Mouse (Mus musculus) kidney, postnatal 10 days (tissue): ENCODE data around the gene Gp6.
A peak's percentile ranks its signal among the peaks of the same experiment; 100 is the strongest.
"Not testable (repeated sequence)": the region's sequence is repeated elsewhere in the genome, so short reads cannot be mapped to it uniquely, and the experiment has no call there.

Experiments
- DNase-seq: peaks from one replicate; pipeline ENCODE4 v3.0.0; 2021; ENCODE audit warnings: mixed read lengths

Gene Gp6

GRCm38 (mm10) chr7:4397730-4398129 lies at the start of gene Gp6:
TSS of gene Gp6 (minus strand) at chr7:4397744.
- no peak for DNase-seq

- no peak for DNase-seq
These were observed 49.6 kb upstream of the Gp6 start for GRCm38 (mm10) chr7:4447138-4447537.

- peak; percentile 92 for DNase-seq
These were observed 47.8 kb upstream of the Gp6 start, which contains the start of gene Rdh13 for GRCm38 (mm10) chr7:4445216-4445791. TSS of gene Rdh13 (minus strand) at chr7:4445649.

GRCm38 (mm10) chr7:4440549-4440948 lies 43.0 kb upstream of the Gp6 start:
- DNase-seq, result no peak

- peak; percentile 2 for DNase-seq
These were observed 40.2 kb upstream of the Gp6 start for GRCm38 (mm10) chr7:4437721-4438120.

GRCm38 (mm10) chr7:4432026-4432425 lies 34.5 kb upstream of the Gp6 start:
- no peak for DNase-seq

GRCm38 (mm10) chr7:4431548-4431947 lies 34.0 kb upstream of the Gp6 start:
- peak; percentile 88 for DNase-seq

- DNase-seq, result no peak
These were observed 32.8 kb upstream of the Gp6 start for GRCm38 (mm10) chr7:4430246-4430844.

GRCm38 (mm10) chr7:4427161-4427912 lies 29.8 kb upstream of the Gp6 start:
- peak; percentile 94 for DNase-seq

GRCm38 (mm10) chr7:4420230-4420629 lies 22.7 kb upstream of the Gp6 start:
- no peak for DNase-seq

- no peak for DNase-seq
These were observed 22.1 kb upstream of the Gp6 start for GRCm38 (mm10) chr7:4419681-4420080.

- DNase-seq, result not testable (repeated sequence)
These were observed 14.9 kb upstream of the Gp6 start for GRCm38 (mm10) chr7:4412406-4412805.

GRCm38 (mm10) chr7:4373521-4373920 lies 24.0 kb downstream of the Gp6 start:
- DNase-seq, result no peak

- no peak for DNase-seq
These were observed 60.0 kb downstream of the Gp6 start, which contains the start of gene Ncr1 for GRCm38 (mm10) chr7:4337509-4337908. TSS of gene Ncr1 (plus strand) at chr7:4337724.

- no peak for DNase-seq
These were observed 74.2 kb downstream of the Gp6 start for GRCm38 (mm10) chr7:4323301-4323700.
